Mouse (Mus musculus) lung, adult 2 months (tissue): ENCODE data around the gene Nectin4.

Experiments used
- CTCF ChIP-seq: fragments of 200-500 bp; IDR thresholded peaks from 2 replicates; pipeline ENCODE4 v1.5.1; 2011; ENCODE audit warnings: mild to moderate bottlenecking, low read length, control low read depth; ENCODE audit not compliant: insufficient read depth
- POLR2A ChIP-seq: fragments of 200-500 bp; IDR thresholded peaks from 2 replicates; pipeline ENCODE4 v1.6.1; 2011; ENCODE audit warnings: low read depth, mild to moderate bottlenecking, control low read depth, low read length, borderline replicate concordance; ENCODE audit errors: extremely low read depth

DNA sequence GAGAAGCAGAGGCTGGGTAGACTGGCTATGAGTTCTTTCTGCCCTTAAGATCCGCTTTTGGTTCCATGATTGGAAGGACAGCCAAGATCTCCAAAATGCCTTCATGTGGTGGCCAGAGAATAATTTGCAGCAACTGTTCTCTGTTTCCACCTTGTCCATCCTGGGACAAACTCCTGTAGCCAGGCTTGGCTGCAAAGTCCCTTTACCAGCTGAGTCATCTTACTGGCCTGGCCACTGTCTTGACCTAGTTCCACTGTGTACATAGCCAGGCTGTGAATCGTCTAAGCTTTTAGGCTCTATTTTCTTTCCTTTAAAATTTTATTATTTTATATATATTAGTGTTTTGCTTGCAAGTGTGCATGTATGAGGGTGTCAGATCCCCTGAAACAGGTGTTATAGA lies 20.7 kb upstream of the Nectin4 start:
- TF ChIP-seq CTCF (no peak), POLR2A (no peak)
